Mouse (Mus musculus) layer of hippocampus, postnatal 36 days (tissue): ENCODE measurements around the gene Rxrg. TPM values are rescaled to one million over a fixed set of nuclear protein-coding genes. Genes with fewer than 3 reads are reported as not detected.
A peak's percentile ranks its signal among the peaks of the same experiment; 100 is the strongest.

Experiments
- DNase-seq, 2 experiments: peaks; one replicate each; pipeline ENCODE4 v3.0.0; 2022
- total RNA-seq, 2 experiments: library from RNA; stranded (reverse); gene quantifications; 2 replicates each; pipeline ENCODE4 v1.2.3; 2021

Gene Rxrg
- total RNA-seq = 1 to 10 TPM; 6.3 to 6.7 TPM

DNA sequence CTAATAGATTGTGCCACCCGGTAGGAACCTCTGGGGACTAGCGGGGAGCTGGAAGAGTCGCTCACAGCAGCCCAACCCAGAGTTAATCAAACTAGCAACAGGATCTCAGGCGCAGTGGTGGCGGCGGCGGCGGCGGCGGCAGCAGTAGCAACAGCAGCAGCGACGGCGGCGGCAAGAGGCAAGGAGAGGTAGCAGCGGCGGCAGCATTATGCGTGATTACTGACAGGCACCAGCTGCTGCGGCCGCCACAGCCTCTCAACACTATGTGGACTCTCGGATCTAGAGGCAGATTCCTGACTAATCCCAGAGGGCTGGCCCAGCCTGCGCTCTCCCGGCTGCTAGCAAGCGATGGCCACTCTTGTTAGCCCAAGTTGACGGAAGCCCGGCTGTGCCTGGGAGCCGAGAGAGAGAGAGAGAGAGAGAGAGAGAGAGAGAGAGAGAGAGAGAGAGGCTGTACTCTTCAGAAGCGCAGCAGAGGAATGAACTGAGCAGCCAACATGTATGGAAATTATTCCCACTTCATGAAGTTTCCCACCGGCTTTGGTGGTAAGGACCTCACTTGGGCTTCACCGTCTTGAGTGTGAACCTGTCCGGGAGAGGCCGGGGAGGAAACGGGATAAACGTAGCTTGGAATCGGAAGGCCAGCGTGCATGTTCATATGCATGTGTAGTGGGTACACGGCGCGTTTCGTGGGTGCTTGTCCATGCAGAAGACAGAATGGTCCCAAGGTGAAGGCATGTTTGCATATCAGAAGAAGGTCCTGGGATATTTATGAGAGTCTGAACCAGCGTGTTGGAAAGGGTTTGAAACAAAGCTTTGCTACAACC lies at the start of gene Rxrg:
Rxrg (plus strand) TSS at position 130 of the 827 bp plus-strand sequence.
- DNase-seq = peak; percentile 51 to 53

DNA sequence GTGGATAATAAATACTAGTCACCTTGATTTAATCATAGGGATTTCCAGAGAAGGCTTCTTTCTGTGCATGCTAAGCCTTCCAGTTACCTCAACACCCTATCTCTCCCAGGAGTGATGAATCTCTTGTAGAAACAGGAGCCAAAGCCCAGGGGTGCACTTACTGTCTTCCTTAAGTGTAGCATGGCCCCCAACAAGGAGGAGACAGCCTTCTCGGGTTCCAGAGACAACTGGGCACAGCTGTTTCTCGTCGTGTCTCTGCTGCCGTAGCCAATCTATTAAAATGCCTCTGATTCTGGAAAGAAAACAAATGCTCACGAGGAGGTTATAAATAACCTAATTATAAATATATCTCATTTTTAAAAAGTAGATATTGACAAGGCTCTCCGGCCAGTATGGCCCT lies 48.9 kb upstream of the Rxrg start:
- no peak for DNase-seq

DNA sequence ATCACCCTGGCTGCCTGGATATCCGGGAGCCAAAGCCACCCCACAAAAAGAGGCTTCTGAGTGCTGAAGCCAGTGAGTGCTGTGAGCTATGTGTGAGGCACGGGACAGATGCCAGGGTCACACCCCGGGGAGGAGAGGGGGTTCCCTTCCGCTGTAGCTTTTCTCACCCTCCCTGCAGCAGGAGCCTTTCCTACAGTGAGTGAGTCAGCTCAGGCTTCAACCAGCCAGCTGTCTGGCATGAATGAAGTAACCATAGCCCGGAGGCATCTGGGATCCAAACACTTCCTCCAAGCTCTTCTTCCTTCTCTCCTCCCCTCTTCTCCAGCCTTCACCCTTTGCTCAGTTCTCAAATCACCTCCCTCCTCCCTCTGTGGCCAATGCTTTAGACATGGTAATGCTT lies 46.6 kb upstream of the Rxrg start:
- DNase-seq = no peak

DNA sequence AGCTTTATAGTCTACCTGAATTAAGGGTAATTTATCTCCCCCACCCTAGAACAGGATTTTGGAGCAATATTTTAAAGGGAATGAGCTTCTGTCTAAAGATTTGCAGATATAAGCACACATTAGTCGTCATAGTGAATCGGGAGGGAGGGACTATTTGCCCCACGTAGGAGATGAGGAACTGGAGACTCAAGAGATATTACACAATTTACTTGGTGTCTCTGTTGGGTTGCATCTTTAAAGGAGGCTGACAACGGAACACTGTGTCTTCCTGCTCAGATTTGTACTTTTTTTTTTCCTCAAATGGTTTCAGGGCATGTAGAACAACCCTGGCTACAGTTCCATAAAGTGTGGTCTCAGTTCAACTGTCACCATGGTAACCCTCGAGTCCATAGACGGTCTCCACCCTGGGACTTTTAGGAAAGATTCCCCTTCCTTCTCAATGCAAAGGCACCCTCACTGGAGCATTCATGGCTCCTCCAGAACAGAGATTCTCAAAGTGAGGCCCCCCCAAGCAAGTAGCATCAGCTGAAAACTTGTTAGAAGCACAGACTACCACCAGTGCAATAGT lies 44.1 kb upstream of the Rxrg start:
- no peak for DNase-seq

DNA sequence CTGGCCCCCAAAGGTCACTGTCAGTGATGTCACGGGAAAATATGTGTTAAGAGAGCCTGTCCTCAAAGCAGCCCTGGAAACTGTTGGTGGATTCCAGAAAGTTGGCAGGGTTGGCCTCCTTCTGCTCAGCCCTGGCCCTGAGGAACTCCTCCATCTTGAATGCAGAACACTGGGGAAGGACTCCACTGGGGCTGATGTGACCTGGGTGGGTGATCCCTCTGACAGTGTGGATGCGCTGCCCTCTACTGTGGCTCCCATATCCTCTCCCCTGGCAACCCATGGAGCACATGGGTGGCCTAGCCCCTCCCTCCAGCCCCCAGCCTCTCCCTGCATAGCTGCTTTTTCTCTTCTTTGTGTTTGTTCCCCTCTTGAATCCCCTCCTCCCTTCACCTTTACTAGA lies 31.6 kb upstream of the Rxrg start:
- no peak for DNase-seq

DNA sequence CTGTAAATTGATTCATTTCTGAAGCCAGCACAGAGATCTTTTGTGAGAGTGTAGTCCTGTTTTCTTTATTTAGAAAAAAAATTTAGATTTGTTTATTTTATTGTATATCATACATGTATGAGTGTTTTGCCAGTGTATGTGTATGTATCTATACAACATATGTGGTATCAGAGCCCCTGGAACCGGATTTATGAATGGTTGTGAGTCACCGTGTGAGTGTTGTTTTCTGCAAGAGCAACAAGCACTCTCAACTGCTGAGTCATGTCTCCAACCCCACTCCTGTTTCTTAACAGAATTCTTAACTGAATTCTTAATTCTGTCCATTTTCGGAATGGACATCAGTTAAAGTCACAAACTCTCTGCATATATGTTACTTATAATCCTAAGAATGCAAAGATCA lies 19.1 kb upstream of the Rxrg start:
- DNase-seq = no peak

DNA sequence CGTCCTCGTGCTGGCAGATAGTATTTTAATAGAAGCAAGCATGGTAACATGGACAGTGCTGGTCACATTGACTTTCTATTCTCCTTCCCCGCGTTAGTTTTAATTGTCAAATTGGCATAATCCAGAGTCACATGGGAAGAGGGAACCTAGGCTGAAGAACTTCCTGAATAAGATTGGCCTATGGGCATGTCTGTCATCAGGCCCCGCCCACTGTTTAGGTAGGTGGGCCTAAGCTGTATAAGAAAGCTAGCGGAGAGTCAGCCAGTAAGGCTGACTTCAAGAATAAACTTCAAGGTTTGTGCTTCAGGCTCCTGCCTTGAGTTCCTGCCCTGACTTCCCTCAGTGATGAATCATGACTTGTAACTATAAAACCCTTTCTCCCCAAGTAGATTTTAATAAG lies 15.0 kb upstream of the Rxrg start:
- no peak for DNase-seq

DNA sequence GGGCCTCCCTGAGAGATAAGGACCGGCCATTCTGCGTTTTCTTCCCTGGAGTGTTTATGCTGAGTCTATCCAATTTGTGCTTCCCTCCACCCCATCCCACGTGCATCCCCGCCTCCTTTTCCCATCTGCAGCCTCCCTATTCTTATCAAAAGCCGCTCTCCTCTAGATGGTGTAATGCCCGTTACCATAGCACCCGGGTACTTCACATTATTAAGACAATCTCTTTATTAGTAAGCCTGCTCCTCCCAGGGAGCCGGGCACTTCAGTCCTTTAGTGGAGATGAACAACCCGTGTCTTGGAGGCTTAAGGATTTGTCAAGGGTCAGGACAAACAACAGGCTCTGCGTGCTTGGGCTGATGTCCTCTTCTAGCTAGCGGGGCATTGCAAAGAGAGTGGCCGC lies 14.3 kb upstream of the Rxrg start:
- no peak for DNase-seq

DNA sequence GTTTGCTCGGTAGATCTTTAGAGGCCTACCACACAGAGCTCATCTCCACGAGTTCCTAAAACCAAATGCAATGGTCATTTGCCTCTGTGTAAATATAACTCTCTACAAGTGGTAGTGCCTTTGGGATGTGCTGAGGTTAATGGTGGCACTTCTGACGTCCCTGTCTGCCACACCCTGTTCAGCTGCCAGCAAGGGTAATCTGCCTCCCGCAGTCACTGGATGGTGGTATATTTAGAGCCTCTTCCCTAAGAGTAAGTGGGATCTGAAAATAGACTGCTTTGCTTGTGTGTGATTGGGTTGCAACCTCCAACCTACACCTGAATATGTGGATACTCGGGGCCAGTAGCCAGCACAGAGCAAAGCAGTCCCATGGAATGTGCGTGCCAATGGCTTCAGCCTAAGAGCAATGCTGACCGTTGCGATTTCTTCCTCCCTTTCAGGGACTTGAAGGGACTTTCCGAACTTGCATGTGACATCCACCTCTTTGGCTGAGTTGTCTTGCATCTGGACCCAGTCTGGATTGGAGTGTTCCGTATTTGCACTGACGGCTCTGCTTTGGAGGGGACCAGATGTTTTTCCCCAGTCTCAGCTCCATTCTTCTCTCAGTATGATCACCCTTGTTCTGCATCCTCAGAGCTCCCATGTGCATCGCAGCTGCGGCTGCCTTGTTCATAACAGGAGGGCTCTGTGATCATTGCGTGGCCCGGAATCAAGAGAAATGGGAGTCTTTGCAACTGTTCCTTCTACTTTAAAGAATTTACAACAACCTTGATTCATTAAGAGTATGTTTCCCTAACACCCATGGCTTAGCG lies 9.2 kb upstream of the Rxrg start:
- DNase-seq = no peak

DNA sequence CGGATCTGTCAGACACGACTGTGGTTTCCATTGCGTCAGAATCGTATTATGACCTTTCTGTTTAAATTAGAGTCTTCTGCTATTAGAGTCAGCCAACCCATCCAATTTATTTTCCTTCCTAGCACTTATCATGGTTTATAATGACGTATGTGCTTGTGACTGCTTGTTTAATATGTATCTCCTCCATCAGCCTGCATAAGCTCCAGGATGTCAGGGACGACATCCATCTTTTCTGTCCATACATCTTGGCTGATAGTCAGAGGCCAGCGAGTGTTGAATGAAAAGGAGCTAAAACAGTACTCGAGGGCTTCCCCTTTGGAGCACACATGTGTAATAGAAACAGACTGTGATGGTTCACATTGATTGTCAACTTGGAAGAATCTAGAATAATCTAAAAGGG lies 6.0 kb upstream of the Rxrg start:
- DNase-seq = no peak

DNA sequence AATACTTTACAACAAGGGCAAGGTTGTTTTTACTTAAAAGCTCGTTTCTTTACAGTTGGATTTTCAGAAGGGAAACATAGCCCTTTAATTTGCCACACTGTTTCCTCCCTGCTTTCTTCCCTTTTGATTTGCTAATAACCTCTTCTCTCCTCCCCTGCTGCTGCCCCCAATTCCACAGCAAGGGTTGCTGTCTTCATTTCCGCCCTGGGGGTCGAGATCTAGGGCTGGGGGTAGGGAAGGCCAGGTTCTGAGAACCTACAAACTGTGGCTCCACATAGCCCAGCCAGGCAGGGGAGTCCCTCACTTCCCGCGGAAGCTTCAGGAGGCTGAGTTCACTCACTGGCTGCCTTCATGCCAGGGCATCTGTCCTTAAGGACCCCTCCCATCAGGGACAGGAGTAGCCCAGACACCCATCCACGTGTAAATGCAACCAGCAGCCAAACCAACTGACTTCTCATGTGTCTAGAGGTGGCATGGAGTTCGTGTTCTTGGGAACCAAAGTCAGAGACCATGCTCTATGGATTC lies 1.1 kb downstream of the Rxrg start:
- DNase-seq = no peak

DNA sequence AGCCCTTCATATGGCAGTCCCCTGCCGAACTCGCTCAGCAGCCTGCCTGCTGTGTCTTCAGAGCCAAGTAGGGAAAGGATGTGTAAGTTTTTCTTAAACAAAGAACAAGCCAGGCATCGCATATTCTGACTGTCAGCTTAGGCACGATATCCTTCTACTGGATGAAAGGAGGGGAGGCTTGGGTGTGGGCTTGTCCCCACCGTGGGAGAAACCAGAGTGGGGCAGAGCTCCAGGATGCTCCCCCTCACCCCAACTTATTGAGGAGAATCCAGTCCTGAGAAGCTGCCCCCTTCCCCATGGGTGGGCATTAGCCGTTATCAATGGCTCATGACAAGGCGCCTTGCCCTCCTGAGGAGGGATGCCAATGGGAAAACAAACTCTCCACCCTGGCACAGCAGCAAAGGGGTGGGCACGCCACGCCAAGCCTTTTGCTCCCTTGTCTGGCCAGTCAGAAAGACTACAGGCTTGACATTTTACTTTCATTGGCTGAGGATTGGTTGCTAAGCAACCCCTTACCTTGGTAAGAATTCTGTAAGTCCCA lies 10.1 kb downstream of the Rxrg start:
- DNase-seq = peak; percentile 16 to 17

DNA sequence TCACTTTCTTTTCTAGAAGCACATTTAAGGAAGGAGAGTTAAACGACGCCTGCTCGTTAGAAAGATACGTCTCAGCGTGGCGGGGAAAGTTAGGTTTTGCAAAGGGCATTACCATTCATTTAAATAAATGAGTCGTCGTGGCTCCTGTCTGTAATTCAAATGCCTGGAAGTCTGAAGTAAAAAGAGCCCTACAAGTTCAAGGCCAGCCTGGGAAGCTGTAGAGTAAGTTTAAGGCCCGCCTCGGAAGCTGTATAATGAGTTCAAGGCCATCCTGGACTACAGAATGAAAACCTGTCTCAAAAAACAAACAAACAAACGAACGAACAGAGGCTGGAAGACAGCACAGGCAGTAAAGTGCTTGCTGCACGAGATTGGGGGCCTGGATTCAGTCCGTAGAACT lies 18.9 kb downstream of the Rxrg start:
- DNase-seq = no peak

DNA sequence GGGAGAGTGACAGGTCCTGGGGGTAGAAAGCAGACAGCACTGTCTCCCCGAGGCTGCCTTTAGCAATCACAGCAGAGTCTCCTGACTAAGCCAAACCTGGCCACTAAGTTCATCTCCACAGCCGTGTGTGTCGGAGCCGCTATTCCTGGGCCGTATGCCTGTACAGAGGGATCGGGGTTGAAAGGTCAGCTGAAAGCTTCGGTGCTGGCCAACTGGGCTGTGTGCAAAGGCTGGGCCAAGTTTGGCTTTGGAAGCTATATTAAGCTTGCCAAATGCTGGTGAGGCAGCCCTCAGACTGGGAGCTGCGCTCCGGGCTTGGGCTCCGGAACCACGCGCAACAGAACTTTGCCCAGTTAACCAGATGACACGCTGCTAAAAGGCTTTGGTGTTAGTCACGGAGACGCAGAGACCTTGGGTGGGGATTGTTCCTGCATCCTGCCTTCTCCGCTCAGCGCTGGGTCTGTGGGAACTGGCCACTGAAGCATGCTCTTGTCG lies 19.9 kb downstream of the Rxrg start:
- DNase-seq = peak in 1 of 2 experiments; percentile 41

DNA sequence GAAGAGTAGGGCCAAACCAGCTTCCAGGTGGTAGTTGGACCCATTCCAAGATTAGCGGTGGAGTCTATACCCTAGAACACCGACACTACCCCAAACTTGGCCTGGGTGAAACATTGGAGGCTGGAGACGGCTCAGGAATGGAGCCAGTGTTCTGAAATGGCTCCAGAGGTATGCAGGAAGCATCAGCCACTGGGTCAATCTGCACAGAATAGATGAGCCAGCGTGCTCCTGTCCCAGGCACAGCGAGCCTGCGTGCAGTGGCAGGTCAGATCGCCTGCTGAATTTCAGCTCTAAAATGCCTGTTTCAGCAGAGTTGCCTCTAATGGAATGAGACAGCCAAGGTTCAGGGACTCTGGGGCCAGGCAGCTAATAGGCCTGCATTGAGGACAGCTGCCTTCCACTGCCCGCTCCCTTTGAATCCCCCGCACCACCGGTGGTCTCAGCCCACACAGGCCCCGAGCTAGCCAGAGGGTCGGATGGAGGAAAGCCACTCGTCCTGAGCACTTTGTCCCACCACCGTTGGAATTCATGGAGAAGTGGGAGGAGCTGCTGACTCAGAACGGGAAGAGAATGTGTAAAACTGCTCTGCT lies 22.1 kb downstream of the Rxrg start:
- no peak for DNase-seq

DNA sequence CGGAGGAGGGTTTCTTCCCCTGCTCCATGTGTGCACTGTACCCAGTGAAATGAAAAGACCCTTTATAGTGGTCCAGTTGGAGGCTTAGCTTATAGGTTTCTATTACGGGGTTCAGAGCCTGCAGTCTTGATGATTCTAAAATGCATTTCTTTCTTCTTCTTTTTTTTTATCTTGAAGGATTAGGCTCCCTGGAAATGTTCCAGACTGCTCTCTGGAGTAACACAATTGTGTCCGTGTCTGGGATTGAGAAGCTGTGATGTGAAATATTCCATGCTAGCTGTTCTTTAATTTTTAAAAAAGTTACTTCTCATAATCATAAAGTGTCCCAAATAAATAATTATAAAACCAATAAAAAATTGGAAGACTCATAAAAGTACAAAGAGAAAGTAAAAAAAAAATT lies 26.9 kb downstream of the Rxrg start:
- no peak for DNase-seq

DNA sequence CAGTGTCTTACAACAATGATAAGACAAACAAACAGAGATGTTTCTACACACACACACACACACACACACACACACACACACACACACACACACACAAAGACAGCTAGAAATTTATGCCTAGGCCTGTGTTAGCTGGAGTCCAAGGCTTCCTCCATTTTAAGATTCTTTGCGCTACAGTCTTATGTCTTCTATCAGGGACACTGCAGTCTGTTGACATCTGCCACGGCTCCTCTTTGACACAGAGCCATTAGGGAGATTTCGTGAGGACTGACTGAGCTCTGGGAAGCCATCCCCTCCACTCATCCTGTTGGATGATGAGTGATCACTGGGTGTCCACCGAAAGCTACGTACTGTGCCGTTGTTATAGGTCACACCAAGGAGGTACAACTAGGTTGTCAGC lies 33.6 kb downstream of the Rxrg start:
- DNase-seq = no peak

DNA sequence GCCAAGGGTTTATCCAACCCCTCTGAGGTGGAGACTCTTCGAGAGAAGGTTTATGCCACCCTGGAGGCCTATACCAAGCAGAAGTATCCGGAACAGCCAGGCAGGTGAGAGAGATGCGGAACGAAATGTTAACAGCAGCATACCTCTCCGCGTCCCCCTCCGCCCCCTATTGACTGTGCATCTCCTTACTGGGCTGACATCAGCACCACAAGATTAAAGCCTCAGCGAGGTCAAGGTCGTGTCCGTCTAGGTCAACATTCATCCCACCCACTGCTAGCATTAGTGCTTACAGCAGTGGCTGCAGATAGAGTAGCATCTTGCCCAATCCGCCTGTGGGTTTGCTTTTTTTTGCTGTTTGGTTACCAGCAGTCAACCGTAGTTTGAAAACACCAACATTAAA lies 37.5 kb downstream of the Rxrg start:
- no peak for DNase-seq

DNA sequence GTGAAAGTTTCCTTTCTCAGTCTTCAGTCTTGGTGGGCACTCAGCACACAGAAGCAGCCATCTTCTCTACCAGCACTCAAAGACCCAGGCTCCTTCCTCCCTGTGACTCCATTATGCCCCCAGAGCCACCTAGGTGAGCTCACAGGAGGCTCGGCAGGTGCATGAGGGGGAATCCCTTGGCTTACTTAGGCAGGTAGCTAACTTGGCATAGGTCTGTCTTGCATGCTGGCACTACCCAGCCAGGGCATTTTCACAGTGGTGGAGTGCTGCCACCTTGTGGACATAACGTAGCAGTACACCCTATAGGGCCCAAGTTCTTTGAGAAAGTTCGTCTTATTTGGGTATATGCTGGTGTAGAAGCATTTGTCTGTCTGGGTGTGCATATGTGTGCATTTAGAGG lies 38.8 kb downstream of the Rxrg start:
- DNase-seq = peak; percentile 60 to 61

DNA sequence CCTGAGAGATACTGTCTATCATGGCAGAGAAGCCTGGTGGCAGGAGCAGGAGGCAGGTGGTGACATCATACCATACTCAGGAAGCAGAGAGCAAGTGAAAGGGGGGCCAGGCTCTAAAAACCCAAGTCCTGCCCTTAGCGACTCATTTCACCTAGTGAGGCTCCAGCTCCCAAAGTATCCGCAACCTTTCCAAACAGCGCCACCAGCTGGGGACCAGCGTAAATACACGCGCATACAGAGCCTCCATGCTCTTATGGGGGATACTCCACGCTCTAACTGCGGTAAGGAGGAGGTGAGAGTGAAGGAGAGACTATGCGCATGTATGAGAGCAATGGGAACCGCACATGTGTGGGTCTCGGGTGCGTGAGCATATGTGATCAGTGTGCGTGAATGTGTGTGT lies 39.9 kb downstream of the Rxrg start:
- DNase-seq = peak in 1 of 2 experiments; percentile 20

DNA sequence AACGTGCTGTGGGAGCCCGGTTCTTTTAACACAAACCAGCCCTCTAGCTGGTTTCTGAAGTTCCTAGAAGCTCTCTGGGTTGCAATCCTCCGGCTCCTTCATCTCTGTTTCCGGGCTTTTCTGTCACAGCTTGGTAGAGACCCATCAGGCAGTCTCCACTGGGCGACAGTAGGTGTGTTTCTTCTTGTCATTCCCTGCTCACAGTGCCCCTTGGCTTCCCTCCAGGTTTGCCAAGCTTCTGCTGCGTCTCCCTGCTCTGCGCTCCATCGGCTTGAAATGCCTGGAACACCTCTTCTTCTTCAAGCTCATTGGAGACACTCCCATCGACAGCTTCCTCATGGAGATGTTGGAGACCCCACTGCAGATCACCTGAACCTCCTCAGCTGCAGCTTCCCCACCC lies 40.7 kb downstream of the Rxrg start:
- no peak for DNase-seq

DNA sequence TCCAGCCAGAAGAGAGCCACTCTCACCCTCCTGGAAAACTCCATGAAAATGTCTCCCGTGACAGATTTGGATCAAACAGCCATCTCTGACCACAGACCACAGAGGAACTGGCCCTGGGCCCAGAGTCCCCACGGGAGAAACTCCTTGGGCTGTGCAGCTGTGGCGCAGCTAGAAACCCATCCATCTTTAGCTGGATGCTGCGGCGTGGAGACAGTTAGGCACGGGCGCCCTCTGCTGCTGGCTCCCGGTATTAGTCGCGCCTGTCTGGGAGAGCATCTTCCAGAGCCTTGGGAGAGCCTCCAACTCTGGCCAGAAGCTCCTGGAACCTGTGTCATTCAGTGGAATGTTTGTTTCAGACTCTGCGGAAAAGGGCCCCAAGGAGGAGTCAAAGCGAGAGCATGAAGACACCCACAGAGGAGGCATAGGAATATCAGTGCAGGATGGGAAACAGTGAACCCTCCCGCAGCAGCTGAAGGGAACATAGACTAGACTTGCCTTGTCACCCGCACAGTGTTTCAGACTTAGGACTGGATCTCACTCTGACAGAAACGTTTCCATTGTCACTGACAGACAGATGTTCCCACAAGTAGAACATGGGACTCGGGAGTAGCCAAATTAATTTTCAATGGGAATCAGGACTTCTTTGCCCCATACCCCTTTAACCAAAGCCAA lies 46.8 kb downstream of the Rxrg start:
- peak; percentile 83 to 85 for DNase-seq
